Mouse (Mus musculus): ENCODE results near the gene Cxcr1.

DNA sequence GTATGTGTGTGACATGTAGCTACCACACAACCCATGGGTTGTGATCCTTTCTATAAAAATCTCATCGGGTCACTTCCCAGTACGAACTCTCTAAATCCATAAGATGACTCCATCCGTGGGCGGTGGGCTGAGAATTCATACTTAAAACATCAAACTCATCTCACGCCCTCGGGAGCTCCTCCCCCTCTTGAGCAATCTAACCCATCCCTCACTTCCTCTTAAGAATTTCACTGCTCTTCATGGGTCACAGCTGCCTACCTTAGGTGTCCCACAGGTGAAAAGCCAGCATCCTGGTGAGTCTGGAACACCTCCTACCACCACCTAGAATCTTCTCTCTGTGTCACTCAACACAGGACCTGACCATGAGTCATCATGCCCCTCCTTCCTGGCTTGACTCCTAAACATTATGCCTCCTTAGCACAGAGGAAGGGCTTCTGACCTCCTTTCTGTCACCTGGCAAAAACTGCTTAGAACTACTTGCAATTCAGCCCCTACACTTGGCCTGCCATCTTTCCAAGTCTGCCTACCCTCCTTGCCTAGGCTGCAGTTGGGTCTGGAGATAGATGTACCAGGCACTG, 38.9 kb downstream of the Cxcr1 start:
- no peak for TF ChIP-seq CTCF (IDR thresholded peaks at IDR 0.05; ENCODE audit: low read depth)
- no peak for TF ChIP-seq EP300 (IDR thresholded peaks at IDR 0.05; ENCODE audit: low read depth)
